Mouse (Mus musculus) monocyte, adult 5-6 weeks (primary cell): ENCODE data around the gene Dcaf15. TPM values are rescaled to one million over a fixed set of nuclear protein-coding genes. Genes with fewer than 3 reads are reported as not detected.

ENCODE experiments used
- ATAC-seq: fragments of 153-309, 156-312 bp; replicated peaks from 2 replicates; pipeline ENCODE4 v1.8.0; 2017; ENCODE audit warnings: mild to moderate bottlenecking; ENCODE audit not compliant: low TSS enrichment, insufficient number of reproducible peaks, severe bottlenecking, poor library complexity, low FRiP score
- total RNA-seq: library from RNA; stranded (forward); fragments of 200-1000, 200-491, 200-594 nt; gene quantifications from 3 replicates; pipeline ENCODE4 v1.2.3, GENCODE M21; 2017

Dcaf15 gene
- total RNA-seq, 1 experiment from 2014 or later: 19.0 TPM

DNA sequence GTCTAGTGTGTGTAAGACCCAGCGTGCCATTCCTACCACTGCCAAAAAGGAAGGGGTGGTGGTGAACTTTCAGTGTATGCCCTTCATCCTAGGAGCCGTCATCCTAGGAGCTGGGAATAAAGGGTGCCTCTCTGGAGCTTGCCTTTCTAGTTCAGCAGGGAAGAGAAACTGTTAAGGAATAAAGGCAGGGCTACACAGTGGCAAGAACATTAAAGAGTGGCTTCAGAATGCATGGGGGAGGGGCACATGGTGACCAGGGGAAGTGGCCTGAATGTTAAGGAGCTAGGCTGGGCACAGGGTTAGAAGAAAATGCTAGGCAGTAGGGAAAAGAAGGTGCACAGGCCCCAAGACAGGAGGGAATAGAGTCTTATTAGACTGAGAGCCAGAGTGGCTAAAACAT is 34.8 kb downstream of the Dcaf15 start:
- no peak for ATAC-seq

DNA sequence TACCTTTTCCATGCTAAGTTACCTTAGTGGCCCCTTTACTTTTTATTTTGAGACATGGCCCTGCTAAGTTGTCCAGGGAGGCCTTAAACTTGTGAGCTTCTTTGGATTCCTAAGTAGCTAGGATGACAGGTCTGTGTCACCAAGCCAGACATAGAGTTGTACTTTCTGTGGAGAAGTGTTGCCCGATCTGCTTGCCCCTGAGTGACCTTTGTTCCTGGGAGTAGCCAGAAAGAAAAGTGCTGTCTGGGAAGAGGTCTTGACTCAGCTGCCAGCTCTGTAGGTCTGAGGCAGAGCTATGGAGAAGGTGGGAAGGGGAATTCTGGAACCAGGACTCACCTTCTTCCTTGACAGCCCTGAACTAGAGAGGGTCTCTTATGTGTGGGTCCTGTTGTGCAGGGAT is 35.4 kb downstream of the Dcaf15 start:
- no peak for ATAC-seq

DNA sequence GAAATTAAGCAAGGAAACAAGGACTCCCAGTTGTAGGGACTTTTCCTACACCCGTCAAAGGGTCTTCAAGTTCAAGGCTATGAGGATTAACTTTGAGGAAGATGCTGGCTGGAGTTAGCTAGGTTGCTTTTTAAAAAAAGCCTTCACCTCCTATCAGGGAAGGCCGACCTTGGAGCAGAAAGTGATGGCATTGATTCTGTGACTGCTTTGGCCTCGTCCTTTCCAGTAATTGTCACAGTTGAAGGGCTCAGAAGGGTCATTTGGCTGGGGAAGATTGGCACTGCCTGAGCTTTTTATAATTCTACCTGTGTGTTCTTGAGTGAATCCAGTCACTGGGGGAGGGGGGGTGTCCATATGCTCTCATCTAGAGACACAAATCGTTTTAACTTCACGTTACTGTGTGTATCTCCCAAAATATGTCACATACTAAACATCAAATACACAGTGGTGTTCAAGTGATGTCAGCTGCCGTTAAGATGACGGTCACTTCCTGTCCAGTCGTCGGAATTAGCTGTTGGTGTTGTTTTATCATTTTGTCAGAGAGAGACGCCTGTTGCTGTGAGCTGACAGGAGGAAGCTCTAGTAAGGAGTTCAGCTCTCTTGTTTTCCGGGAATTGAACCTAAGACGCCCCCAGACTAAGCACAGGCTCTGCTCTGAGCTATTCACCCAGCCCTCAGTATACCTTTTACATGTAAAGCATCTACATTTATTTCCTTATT is 36.1 kb downstream of the Dcaf15 start:
- no peak for ATAC-seq

DNA sequence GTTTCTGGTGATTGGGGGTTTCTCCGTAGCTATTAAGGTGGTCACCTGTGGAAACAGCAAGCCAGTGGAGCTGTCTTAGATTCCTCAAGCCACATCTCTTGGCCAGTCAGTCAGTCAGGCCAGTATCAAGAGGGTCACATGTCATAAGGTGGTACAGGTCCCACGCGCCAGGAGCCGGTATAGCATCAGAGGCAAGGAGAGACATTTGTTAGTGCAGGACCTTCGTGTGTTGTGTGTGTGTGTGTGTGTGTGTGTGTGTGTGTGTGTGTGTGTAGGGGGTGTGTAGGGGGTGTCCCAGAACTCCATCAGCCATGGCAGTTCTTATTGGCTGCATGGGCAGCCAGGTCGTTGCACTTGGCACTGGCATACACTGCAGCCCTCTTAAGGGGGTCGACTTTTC is 36.7 kb downstream of the Dcaf15 start:
- ATAC-seq: no peak

DNA sequence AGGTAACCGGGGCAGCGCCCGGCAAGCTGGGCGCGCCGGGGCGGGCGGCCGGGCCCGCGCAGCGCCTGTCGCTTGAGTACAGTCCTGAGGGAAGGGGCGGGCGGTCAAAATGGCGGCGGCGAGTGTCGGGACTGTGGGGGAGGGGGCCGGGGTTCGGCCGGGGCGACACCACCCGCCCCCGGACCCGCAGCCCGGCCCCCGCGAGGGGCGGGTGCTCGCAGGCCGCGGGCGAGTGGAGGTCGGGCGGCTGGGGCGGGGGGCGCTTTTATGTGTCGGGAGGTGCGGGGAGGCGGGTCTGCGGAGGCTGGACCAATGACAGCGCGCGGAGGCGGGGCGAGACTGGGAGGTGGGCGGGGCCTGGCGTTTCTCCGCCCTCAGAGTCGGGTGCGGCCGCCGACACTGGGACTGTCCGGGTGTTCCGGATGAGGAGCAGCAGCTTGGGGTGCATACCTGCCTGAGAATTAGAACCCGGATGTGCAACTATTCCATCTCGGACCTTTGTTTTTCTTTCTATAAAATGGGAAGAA is 37.5 kb downstream of the Dcaf15 start:
- peak; percentile 42 for ATAC-seq

DNA sequence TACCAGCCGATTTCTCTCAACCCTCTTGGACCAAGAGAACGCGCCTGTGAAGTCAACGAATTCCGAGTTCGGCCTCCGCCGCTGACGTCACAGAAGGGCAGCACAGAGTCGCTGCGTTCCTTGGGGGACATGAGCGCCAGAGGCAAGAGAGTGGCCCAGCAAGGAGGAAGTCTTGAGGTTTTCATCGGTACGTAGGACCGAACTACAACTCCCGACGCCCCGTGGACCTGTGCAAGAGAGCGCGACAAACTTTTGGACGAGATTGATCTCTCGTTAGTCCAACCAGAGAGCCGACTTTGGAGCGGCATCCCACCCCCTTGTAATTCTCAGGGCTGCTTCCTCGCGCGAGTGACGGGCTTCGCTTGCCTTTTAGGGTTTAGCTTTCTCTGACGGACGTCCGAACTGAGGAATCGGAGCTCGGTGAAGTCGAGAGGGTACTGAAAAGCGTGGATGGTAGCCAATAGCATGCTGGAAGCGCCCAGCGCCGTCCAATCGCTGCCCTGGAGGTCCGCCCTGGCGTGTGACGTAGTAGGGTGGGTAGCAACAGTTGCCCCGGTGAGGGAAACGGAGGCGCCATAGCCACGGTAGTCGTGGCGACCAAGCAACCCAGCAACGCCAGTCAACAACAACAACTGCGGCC is 38.2 kb downstream of the Dcaf15 start, which contains the start of gene Rfx1:
Gene Rfx1 (plus strand): TSS at position 544 of the 640 bp plus-strand sequence.
- peak; percentile 90 for ATAC-seq

DNA sequence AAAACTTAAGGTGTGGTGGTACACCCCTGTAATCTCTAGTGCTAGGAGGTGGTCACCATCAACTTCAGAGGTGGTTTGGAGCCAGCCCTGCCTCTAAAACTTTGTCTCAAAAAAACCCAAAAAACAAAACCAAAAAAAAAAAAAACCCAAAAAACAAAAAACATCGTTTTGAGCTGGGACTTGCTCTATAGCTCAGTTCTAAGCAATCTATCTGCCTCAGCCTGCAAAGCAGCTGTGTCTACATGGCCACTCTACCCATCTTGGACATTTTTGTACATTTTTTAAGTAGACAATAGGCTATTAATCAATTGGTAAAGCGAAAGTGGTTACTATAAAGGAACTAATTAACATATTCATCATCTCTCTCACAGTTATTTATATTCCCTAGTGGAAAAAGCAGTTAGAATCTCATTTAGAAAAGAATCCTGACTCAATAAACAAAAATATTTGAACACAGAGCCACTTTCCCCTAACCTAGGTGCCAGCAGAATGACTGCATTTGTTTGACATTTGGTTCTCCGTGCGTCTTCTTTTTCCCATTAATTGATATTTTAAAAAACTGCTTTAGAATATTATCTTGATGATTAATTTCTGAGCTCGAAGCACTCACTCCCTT is 39.0 kb downstream of the Dcaf15 start:
- ATAC-seq: no peak

DNA sequence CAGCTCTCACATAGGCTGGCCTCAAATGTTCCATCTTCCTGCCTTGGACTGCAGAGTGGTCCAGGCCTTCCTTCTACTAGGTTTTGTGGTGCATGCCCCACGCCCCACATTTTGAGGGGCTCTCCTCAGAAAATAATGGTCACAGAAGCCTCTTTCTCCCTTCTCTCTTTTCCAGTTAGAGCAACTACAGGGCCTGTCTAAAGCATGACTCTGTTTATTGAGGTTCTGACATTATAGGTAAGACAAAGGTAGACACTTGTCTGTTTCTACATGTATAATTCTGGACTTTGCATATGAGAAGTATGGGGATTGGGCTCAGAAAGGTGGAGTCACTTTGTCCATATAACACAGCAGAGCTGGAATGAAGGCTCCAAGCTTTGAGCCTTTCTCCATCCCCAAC is 39.5 kb downstream of the Dcaf15 start, which contains the start of gene Gm10643:
Gene Gm10643 (minus strand): TSS at position 101 of the 400 bp plus-strand sequence.
- ATAC-seq: no peak

DNA sequence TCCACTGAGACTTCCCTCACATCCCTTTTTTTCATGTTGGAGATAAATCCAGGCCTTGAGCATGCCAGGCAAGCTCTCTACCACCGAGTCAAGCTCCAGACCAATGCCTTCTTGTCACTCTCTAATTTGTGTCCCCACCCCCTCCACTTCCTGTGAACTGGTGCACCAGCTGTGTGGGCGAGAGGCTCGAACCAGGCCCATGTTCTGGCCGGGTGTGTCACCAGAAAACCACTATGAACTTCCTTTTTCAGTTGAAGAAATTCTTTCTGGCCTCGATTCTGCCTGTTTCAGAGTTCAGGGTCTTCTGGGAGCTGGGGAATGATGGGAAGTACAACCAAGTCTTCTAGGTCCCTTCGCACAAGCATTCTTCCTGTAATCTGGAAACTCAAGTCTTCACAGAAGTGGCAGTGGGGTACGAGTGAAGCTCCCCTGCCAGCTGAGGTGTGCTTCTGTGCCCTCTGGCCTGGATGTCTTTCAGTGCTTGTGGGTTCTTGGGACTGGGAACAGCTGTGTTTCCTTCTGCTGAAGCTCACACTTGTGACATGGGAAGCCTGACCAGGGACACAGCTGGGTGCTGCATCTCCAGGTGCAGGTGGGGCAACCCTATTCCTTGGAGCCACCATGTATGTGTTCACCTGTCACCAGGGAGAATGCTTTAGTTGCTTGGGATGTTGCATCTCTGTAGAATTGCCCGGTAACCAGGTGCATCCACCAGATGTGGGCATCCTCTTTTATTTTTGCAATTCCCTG is 40.5 kb downstream of the Dcaf15 start:
- no peak for ATAC-seq

DNA sequence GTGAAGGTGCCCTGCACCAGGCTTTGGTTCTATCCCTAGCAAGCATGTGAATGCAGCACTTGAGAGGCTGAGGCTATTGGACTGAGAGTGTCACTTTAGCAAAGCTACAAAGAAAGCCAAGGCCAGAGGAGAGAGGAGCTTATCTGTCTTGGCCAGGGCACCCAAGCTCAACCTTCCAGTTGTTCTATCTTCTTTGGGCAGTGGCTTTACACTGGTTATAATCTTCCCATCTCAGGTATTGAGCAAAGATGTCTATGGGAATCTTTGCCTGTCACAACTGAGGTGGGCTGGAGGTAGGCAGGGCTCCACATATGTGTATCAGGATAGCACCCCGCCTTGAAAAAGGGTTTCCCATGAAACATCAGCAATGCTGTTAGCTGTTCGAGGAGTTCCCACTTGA is 44.3 kb downstream of the Dcaf15 start:
- no peak for ATAC-seq

DNA sequence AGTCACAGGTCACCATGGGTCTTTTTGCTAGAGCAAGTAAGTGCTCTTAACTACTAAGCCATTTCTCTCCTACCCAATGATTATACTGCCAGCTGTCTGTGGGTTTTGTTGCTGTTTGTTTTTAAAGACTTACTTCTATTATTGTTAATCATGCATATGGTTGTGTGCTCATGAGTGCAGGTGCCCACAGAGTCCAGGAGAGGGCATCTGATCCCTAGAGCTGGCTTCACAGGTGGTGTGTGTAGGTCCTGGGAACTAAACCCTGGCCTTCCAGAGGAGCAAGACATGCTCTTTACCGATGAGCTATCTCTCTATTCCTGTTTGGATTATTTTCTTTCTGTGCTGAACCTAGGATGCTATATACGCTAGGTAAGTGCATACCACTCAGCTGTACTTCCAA is 45.3 kb downstream of the Dcaf15 start:
- no peak for ATAC-seq

DNA sequence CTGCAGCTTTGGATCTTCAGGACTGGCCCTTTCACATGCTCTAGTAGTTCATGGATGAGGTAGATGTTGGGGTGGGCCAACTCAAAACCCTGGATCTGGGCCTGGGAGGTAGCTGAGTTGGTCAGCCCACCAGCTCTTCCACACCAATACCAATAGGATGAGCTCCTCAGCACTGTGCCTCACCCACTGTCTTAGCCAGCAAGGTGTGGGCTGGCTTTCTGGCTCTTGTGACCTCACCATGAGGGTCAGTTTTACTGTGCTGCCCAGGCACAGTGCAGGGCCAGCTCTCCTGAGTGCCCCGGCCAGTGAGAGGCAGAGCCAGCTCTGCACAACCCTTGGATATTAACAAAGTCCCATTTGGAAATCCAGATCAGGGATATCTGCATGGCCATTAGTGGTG is 46.7 kb downstream of the Dcaf15 start:
- no peak for ATAC-seq

DNA sequence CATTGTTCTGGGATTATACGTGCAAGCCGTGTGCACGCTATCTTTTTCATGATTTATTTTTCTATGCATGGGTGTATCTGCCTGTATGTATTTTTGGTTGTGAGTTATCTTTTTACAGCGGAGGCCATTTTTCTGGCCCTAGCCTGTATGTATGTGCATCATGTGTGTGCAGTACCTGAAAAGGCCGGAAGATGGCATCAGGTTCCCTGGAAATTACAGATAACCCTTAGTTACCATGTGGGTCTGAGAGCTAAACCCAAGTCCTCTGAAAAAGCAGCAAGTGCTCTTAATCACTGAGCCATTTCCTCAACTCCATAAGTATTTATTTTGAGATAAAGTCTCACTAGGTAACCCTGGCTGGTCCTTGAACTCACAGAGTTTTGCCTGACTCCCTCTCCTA is 51.3 kb downstream of the Dcaf15 start:
- no peak for ATAC-seq

DNA sequence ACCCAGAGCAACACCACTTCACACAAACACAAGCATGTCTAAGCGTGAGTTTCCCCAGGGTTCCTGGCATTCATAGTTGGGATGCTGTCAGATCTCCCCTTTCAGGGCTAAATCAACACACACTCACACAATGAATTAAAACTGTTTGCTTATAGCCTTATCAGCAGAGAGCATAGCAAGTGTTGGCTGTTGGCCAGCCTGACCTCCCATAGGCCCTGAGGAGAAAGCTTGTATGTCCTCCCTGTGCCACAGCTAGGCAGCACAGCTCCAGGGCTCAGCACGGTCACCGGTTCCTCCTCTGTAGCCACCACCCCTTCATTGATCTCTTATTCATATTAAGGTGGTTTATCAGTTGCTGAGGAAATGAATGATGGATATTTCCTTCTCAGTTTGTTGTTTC is 51.8 kb downstream of the Dcaf15 start:
- ATAC-seq: no peak

DNA sequence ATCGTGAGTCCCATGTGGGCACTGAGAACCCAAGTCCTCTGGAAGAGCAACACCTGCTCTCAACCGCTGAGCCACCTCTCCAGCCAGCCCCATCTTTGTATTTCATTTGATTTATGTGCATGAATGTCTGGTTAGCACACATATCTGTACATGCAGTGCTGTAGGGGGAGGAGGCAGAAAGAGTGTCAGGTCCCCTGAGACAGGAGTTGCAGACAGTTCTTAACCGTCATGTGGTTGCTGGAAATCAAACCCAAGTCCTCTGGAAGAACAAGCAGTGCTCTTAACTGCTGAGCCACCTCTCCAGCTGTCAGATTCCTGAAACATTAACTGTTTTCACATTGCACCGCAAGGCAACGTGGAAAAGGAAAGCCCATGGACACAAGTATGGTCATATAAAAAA is 56.4 kb downstream of the Dcaf15 start:
- no peak for ATAC-seq
